Mouse (Mus musculus) lung, embryonic 14.5 days (tissue): Measurements from ENCODE around the gene Tmem235. TPM values are rescaled to one million over a fixed set of nuclear protein-coding genes. Genes with fewer than 3 reads are reported as not detected.

Experiments
- ATAC-seq: fragments of 200-750 bp; cut with Nextera tagmentation; 2 replicates; pipeline ENCODE4 v1.8.0; 2017; ENCODE audit warnings: mild to moderate bottlenecking, moderate TSS enrichment, moderate library complexity; ENCODE audit not compliant: insufficient read depth
- DNase-seq: peaks from one replicate; pipeline ENCODE4 v3.0.0-alpha.2; 2015
- H3K27ac ChIP-seq: fragments of 300-500 bp; sonication (generic); 2 replicates; pipeline ENCODE4 v1.5.1; 2014; ENCODE audit warnings: low read depth, mild to moderate bottlenecking, moderate library complexity
- H3K27me3 ChIP-seq: fragments of 300-500 bp; sonication (generic); 2 replicates; pipeline ENCODE4 v1.6.1; 2014; ENCODE audit warnings: low read length, control low read depth; ENCODE audit not compliant: insufficient read depth
- H3K36me3 ChIP-seq: fragments of 300-500 bp; sonication (generic); 2 replicates; pipeline ENCODE4 v1.6.1; 2014; ENCODE audit warnings: control low read depth; ENCODE audit not compliant: insufficient read depth
- H3K4me1 ChIP-seq: fragments of 300-500 bp; sonication (generic); 2 replicates; pipeline ENCODE4 v1.6.1; 2014; ENCODE audit warnings: antibody characterized with exemption, control low read depth; ENCODE audit not compliant: insufficient read depth
- H3K4me2 ChIP-seq: fragments of 300-500 bp; sonication (generic); 2 replicates; pipeline ENCODE4 v1.6.1; 2014; ENCODE audit warnings: mild to moderate bottlenecking
- H3K4me3 ChIP-seq: fragments of 300-500 bp; sonication (generic); 2 replicates; pipeline ENCODE4 v1.5.1; 2014; ENCODE audit warnings: low read depth, low read length
- H3K9ac ChIP-seq: fragments of 300-500 bp; sonication (generic); 2 replicates; pipeline ENCODE4 v1.6.1; 2014
- H3K9me3 ChIP-seq: fragments of 300-500 bp; sonication (generic); 2 replicates; pipeline ENCODE4 v1.6.1; 2016; ENCODE audit warnings: low read depth, low read length, control low read depth
- CTCF ChIP-seq: IDR thresholded peaks from 2 replicates; pipeline ENCODE4 v1.5.1; 2016; ENCODE audit warnings: antibody characterized with exemption, low read depth
- WGBS: fragments of 180-500 bp; shearing (Covaris S2); extraction: QIAGEN DNeasy Blood & Tissue Kit; methylation state at CpG from one replicate; pipeline ENCODE4 v1.1.7; 2014; 5-methylcytosine and 5-hydroxymethylcytosine counted together
- polyA plus RNA-seq: library from polyadenylated mRNA; unstranded; fragments of >200 nt; fragmentation: Nextera tagmentation; extraction: Ambion mirVana; gene quantifications from 2 replicates; pipeline ENCODE4 v1.2.1, GENCODE M21; 2014

Gene Tmem235
- polyA plus RNA-seq, 1 experiment from 2014 or later = not detected

DNA sequence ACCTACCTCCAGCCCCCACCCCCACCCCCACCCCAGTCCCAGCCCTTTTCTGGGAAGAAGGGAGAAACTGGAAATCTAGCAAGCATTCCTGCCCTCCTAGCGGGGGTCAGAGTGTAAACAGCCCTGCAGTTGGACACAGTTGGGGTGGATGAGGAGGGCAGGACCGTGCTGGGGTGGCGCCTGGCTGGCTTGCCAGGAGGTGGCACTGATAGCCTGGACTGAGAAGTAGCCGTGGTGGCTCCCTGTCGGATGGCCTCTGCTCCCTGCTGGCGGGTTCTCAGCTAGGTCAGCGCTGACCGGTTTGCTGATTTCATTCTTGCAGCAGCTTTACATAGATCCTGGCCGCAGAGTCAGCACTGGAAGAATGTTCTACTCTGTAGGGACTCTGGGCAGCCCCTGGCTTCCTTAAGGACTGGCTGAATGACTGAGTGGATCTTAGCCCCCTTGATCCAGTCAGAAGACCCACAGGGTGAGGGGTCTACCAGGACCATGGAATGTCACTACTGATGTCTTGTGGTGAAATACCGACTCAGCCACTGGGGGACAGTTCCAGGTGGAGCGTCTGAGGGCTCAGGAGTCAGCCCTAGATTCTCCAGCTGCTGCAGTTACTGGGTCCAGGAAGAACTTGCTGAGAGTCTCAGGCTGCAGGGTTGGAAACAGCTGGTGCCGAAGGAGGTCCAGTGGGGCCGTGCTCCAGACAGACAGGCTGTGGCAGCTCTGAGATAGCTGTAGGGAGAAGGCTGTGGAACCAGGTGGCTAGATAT is 30.1 kb downstream of the Tmem235 start:
- Histone ChIP-seq H3K4me2 (peak overlapping the region; percentile 16), H3K27ac (no peak overlapping the region), H3K27me3 (0 out of 2 replicates have a peak, but pooled peaks cover 7% of the 10 kb centered on the region), H3K4me1 (peaks cover 19% of the 10 kb centered on the region), H3K36me3 (no peaks in the 10 kb centered on the region), H3K9me3 (no peaks in the 10 kb centered on the region), H3K9ac (no peak overlapping the region), H3K4me3 (no peak overlapping the region)
- WGBS = 25% methylated on average over 13 of the region's 13 CpGs
- DNase-seq (peak; percentile 57), ATAC-seq (no peak)
- TF ChIP-seq CTCF = peak; percentile 35; the same call in 1 of the 2 replicates

DNA sequence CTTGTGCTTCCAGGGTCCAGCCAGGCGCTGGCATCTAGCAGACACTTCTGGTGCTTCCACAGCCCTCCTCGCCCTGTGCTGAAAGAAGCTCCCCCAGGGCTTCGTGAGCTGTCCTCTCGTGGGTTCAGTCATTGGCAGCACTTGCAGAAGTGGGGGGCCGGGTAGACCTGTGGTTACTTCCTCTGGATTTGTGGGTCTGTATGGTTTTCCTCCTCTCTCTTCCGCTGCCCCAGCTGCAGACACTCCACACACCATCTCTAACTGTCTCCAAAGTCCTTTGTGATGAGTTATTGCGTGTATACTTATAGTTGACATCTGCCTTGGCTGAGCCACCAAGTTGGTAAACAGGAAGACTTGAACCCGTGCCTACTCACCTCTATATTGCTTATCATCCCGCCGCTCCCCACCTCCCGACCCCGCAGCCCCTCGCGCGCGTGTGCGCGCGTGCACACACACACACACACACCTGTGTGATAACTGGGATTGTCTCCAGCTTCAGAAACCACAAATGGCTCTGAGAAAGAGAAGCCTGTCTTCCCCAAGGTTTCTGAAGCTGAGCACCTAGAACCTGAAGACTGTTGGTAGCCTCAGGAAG is 31.1 kb downstream of the Tmem235 start:
- H3K4me2 ChIP-seq = no peak overlapping the region
- no peak for ATAC-seq
- peak; percentile 32 for DNase-seq
- no peaks in the 10 kb centered on the region for H3K36me3 ChIP-seq
- H3K9ac ChIP-seq = no peak overlapping the region
- TF ChIP-seq CTCF = no peak
- WGBS = 78% methylated on average over 19 of the region's 19 CpGs
- H3K9me3 ChIP-seq = no peaks in the 10 kb centered on the region
- peaks cover 19% of the 10 kb centered on the region for H3K4me1 ChIP-seq
- H3K4me3 ChIP-seq = no peak overlapping the region
- H3K27me3 ChIP-seq = 0 out of 2 replicates have a peak, but pooled peaks cover 7% of the 10 kb centered on the region
- H3K27ac ChIP-seq = no peak overlapping the region

DNA sequence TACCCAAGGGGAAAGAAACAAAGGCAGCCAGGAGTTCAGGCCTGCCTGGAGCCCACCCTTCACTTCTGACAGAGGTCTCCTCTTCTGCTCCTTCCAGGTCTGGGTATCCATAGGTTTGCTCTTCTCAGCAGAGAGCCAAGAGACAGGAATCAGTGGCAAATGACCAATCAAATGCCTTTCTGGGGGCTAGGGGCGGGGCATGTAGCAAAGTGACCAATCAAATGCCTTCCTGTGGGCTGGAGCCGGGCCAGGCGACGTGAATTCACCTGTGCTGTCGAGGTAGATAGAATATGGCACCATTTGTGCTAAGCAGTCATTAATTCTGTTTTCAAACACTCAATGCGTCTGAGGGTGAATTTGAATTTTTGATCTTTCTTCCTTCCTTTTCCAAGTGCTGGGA is 31.6 kb downstream of the Tmem235 start:
- 40% methylated on average over 6 of the region's 6 CpGs for WGBS
- ATAC-seq (no peak), DNase-seq (peak; percentile 21)
- H3K27ac ChIP-seq = no peak overlapping the region
- H3K36me3 ChIP-seq = no peaks in the 10 kb centered on the region
- H3K4me3 ChIP-seq = no peak overlapping the region
- no peak overlapping the region for H3K4me2 ChIP-seq
- no peak overlapping the region for H3K9ac ChIP-seq
- 0 out of 2 replicates have a peak, but pooled peaks cover 7% of the 10 kb centered on the region for H3K27me3 ChIP-seq
- TF ChIP-seq CTCF = no peak
- peaks cover 19% of the 10 kb centered on the region for H3K4me1 ChIP-seq
- H3K9me3 ChIP-seq = no peaks in the 10 kb centered on the region

DNA sequence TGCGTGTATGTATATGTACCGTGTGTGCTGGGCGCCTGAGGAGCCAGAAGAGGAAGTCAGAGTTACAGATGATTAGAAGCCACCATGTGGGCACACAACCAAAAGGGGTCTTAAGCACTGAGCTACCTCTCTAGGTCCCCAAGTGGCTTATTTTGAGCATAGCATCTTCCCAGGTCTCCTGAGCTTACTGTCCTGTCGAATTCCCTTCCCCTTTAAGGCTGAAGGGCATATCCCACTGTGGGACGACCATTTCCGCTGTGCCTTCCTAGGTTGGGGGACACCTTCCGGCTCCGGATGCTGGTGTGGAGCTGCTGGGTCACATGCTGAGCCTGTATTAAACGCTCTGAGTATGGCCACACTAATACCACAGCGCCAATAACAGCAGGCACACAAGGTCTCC is 34.1 kb downstream of the Tmem235 start:
- 0 out of 2 replicates have a peak, but pooled peaks cover 1% of the 10 kb centered on the region for H3K27me3 ChIP-seq
- H3K27ac ChIP-seq = no peak overlapping the region
- no peak for DNase-seq
- H3K9ac ChIP-seq = no peak overlapping the region
- TF ChIP-seq CTCF = no peak
- no peak overlapping the region for H3K4me3 ChIP-seq
- no peak overlapping the region for H3K4me2 ChIP-seq
- no peak for ATAC-seq
- H3K4me1 ChIP-seq = peaks cover 8% of the 10 kb centered on the region
- H3K9me3 ChIP-seq = no peaks in the 10 kb centered on the region
- WGBS = 58% methylated on average over 10 of the region's 10 CpGs
- H3K36me3 ChIP-seq = no peaks in the 10 kb centered on the region

DNA sequence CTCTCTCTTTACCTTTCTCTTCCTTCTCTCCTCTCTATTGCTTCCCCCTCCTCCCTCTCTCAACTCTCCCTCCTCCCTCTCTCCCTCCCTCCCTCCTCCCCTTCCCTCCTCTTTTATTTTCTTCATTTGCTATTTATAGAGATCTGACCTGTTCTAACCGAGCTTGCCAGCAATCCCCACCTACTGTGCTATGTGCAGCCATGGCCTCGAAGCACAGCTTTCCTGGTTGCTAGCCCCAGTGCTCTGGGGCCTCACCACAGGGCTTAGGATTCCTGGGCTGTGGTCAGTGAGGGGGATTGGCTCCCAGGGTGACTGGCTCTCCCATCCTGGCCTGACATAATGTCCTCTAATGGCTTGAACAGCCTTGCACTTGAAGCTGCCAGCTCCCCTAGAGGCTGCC is 36.0 kb downstream of the Tmem235 start:
- H3K4me2 ChIP-seq = no peak overlapping the region

DNA sequence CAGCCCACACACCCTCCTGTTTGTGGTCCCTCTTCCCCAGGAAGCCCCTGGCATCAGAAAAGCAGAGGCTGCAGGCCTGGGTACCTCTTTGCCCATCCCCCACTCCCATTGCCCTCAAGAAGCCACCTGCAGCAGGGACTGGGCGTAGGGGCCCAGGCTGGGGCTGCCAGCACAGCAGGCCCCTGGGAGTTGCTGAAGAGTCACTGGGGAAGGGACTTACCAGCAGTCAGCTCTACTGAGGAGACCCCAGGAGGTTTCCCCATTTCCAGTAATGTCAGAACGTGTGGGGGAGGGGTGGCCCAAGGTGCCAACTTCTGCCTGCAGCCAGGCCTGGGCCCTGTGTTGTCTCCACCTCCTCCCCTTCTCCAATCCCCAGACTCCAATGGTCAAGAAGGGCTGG is 41.7 kb downstream of the Tmem235 start:
- Histone ChIP-seq H3K27me3 (no peaks in the 10 kb centered on the region), H3K4me1 (no peaks in the 10 kb centered on the region), H3K36me3 (no peaks in the 10 kb centered on the region), H3K4me3 (no peak overlapping the region), H3K4me2 (no peak overlapping the region), H3K27ac (no peak overlapping the region), H3K9me3 (no peaks in the 10 kb centered on the region), H3K9ac (no peak overlapping the region)
- ATAC-seq = no peak
- no peak for TF ChIP-seq CTCF
- WGBS = 61% methylated on average over 2 of the region's 2 CpGs
- DNase-seq = no peak

More for the DNA sequence above, 36.0 kb downstream of the Tmem235 start:
- no peaks in the 10 kb centered on the region for H3K27me3 ChIP-seq
- DNase-seq (no peak), ATAC-seq (no peak)
- no peak for TF ChIP-seq CTCF
- 30% methylated on average over 2 of the region's 2 CpGs for WGBS
- H3K4me1 ChIP-seq = no peaks in the 10 kb centered on the region
- H3K36me3 ChIP-seq = no peaks in the 10 kb centered on the region
- H3K9me3 ChIP-seq = no peaks in the 10 kb centered on the region
- no peak overlapping the region for H3K4me3 ChIP-seq
- H3K27ac ChIP-seq = no peak overlapping the region
- H3K9ac ChIP-seq = no peak overlapping the region

DNA sequence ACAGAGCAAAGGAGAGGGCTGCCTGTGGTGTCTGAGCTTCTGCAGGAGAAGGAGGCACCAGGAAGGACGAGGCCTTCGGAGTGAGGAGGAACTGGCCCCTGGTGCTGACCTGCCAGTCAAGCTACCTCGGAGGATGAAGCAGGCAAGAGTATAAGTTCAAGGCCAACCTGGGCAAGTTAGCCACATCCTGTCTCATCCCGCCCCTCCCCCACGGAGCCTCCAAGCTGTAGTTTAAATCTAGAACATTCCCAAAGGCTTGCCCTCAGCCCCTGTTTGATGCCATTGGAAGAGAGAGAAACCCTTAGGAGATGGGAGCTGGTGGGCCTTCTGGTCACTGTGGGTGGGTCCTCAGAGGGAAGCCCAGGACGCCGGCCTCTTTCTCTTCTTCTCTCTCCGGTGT is 43.9 kb downstream of the Tmem235 start:
- ATAC-seq (no peak), DNase-seq (no peak)
- Histone ChIP-seq H3K4me2 (no peak overlapping the region), H3K9ac (no peak overlapping the region), H3K4me3 (no peak overlapping the region), H3K36me3 (no peaks in the 10 kb centered on the region), H3K4me1 (no peaks in the 10 kb centered on the region), H3K9me3 (no peaks in the 10 kb centered on the region), H3K27me3 (no peaks in the 10 kb centered on the region), H3K27ac (no peak overlapping the region)
- 77% methylated on average over 8 of the region's 8 CpGs for WGBS
- no peak for TF ChIP-seq CTCF
